Mouse (Mus musculus): Measurements from ENCODE around the gene Olfr1135.

Gene Olfr1135

DNA sequence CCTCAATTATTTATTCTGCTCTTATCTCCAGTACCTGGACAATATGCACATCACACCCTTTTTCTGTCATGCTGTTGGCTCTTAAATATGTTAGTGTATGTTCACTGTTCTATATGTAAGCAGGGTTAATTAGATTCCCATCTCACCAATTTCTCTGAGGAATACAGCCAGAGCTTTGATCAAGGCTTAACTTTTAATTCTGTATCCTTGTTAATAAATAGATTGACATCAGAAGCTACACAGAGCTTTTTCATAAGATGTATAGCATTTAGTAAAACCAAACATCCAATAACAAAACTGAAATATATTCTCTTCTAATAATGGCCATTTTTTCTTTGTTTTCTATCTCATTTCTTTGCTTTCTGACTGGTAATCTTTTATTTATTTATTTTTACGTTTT is at the start of gene Olfr1135:
Olfr1135 (minus strand) TSS at position 101 of the 400 bp plus-strand sequence.
- no peak for DNase-seq

GRCm38 (mm10) chr2:87713079-87713478 is 39.6 kb upstream of the Olfr1135 start, which contains the start of gene Olfr1137:
Olfr1137 (minus strand) TSS chr2:87713179.
- no peak for DNase-seq

DNA sequence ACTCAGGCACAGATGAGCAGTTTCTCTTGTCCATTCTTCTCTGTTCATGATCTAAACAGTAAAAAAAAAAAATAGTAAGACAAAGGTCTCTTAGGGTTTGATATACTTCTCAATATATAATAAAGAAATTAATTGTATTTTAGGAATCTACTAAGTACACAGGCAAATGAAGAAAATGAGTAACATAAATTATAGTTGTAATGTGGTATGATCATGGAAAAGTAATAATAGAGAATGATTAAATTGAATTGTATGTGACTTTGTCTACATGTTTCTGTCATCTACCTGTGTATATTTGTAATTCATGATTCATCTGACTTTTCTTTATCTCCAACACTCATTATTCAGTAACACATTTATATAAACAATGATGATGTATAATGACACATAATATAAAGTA is 20.4 kb upstream of the Olfr1135 start, which contains the start of gene Olfr1136:
Olfr1136 (minus strand) TSS at position 101 of the 400 bp plus-strand sequence.
- DNase-seq, result no peak

GRCm38 (mm10) chr2:87658360-87658759 is 15.1 kb downstream of the Olfr1135 start, which contains the start of gene Olfr1134:
Olfr1134 (minus strand) TSS chr2:87658460.
- DNase-seq, result no peak

GRCm38 (mm10) chr2:87647274-87647673 is 26.2 kb downstream of the Olfr1135 start, which contains the start of gene Olfr1133:
Olfr1133 (minus strand) TSS chr2:87647374.
- no peak for DNase-seq

DNA sequence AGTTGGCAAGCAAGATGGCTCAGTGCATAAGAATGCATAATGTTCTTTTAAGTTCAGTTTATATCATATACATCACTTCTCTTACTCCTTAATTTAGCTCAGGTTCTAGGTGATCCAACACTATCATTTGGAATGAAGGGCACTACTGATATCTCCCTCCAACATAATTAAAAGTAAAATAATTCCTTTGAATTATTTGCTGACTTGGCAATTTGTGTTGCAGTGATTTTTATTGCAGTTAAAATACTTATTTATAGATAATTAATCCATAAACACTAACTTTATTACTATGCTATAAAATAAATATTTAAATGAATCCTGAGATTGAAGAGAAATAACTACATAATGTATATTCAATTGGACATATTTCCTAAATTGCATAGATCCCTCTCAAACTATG is 31.0 kb downstream of the Olfr1135 start:
- DNase-seq, result no peak

- DNase-seq, result no peak
Observed at GRCm38 (mm10) chr2:87637435-87637834, 36.0 kb downstream of the Olfr1135 start, which contains the start of gene Olfr1132. Olfr1132 (minus strand) TSS chr2:87637535.

DNA sequence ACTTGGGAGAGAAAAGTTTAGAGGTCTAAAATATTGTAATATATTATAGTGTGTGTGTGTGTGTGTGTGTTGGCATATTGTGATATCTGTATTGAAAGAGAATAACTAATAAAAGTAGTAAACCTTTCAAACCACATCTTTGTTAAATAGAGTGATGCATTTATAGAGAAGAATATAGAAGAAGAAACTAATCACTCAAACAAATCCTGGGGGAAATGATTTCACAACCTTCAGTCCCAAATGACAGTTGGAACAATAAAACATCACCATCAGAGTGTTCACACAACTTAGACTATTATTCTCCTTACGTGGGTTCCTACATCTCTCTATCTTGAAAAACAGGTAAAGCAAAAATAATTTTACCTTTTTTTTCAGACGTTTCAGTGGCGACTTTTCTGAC is 46.7 kb downstream of the Olfr1135 start, which contains the start of gene Olfr1131:
Olfr1131 (plus strand) TSS at position 301 of the 400 bp plus-strand sequence.
- no peak for DNase-seq

Data from thymus, adult 18-20 months (tissue).